Mouse (Mus musculus): ENCODE measurements at regions not wholly inside any gene's neighbourhood (a gene's known extent, or its start where the extent isn't known, plus 50 kb on each side); places are given as distances from the start of the nearest gene placed in this dataset.

GRCm38 (mm10) chr4:56686141-56686540, 53.7 kb upstream of the Gm26657 start:
- no peak for DNase-seq (ENCODE audit: extremely low read depth, low read depth)

GRCm38 (mm10) chr4:56685696-56686095, 54.2 kb upstream of the Gm26657 start:
- DNase-seq (ENCODE audit: extremely low read depth, low read depth), result no peak

GRCm38 (mm10) chr4:56685123-56685522, 54.7 kb upstream of the Gm26657 start:
- peak; percentile 42 for DNase-seq (ENCODE audit: extremely low read depth, low read depth)

- DNase-seq (ENCODE audit: extremely low read depth, low read depth), result no peak
Measured at GRCm38 (mm10) chr4:56684031-56684430, 55.8 kb upstream of the Gm26657 start.

GRCm38 (mm10) chr4:56681121-56681520, 58.7 kb upstream of the Gm26657 start:
- DNase-seq (ENCODE audit: extremely low read depth, low read depth), result no peak

- no peak for DNase-seq (ENCODE audit: extremely low read depth, low read depth)
Measured at GRCm38 (mm10) chr4:56673868-56674267, 66.0 kb upstream of the Gm26657 start.

GRCm38 (mm10) chr4:56664921-56665320, 74.9 kb upstream of the Gm26657 start:
- DNase-seq (ENCODE audit: extremely low read depth, low read depth), result no peak

- DNase-seq (ENCODE audit: extremely low read depth, low read depth), result no peak
Measured at GRCm38 (mm10) chr4:56661816-56662215, 78.1 kb upstream of the Gm26657 start.

- DNase-seq (ENCODE audit: extremely low read depth, low read depth), result no peak
Measured at GRCm38 (mm10) chr4:56657046-56657445, 82.8 kb upstream of the Gm26657 start.

GRCm38 (mm10) chr4:56654327-56654726, 85.5 kb upstream of the Gm26657 start:
- DNase-seq (ENCODE audit: extremely low read depth, low read depth), result no peak

- DNase-seq (ENCODE audit: extremely low read depth, low read depth), result no peak
Measured at GRCm38 (mm10) chr4:56652819-56653218, 87.1 kb upstream of the Gm26657 start.

GRCm38 (mm10) chr4:56649731-56650130, 90.1 kb upstream of the Gm26657 start:
- DNase-seq (ENCODE audit: extremely low read depth, low read depth), result no peak

GRCm38 (mm10) chr4:56643999-56644962, 95.6 kb upstream of the Gm26657 start:
- DNase-seq (ENCODE audit: extremely low read depth, low read depth), result no peak

GRCm38 (mm10) chr4:56643491-56643890, 96.4 kb upstream of the Gm26657 start:
- no peak for DNase-seq (ENCODE audit: extremely low read depth, low read depth)

- DNase-seq (ENCODE audit: extremely low read depth, low read depth), result no peak
Measured at GRCm38 (mm10) chr4:56639709-56640108, 100.2 kb upstream of the Gm26657 start.

- no peak for DNase-seq (ENCODE audit: extremely low read depth, low read depth)
Measured at GRCm38 (mm10) chr4:56638704-56639478, 101.0 kb upstream of the Gm26657 start.

- no peak for DNase-seq (ENCODE audit: extremely low read depth, low read depth)
Measured at GRCm38 (mm10) chr4:56636265-56636664, 103.6 kb upstream of the Gm26657 start.

GRCm38 (mm10) chr4:56633528-56633927, 106.3 kb upstream of the Gm26657 start:
- DNase-seq (ENCODE audit: extremely low read depth, low read depth), result no peak

- DNase-seq (ENCODE audit: extremely low read depth, low read depth), result no peak
Measured at GRCm38 (mm10) chr4:56630251-56630650, 109.6 kb upstream of the Gm26657 start.

GRCm38 (mm10) chr4:56627206-56627605, 112.7 kb upstream of the Gm26657 start:
- no peak for DNase-seq (ENCODE audit: extremely low read depth, low read depth)

GRCm38 (mm10) chr4:56621782-56622181, 118.1 kb upstream of the Gm26657 start:
- DNase-seq (ENCODE audit: extremely low read depth, low read depth), result no peak

GRCm38 (mm10) chr4:56621356-56621755, 118.5 kb upstream of the Gm26657 start:
- DNase-seq (ENCODE audit: extremely low read depth, low read depth), result no peak

All from MEL-GATA-1-ER (cell line).